Mouse (Mus musculus) intestine, embryonic 14.5 days (tissue): ENCODE measurements around the gene Mgrn1. TPM values are rescaled to one million over a fixed set of nuclear protein-coding genes. Genes with fewer than 3 reads are reported as not detected.

ENCODE experiments used
- ATAC-seq: fragments of 200-750 bp; cut with Nextera tagmentation; replicated peaks from 2 replicates; pipeline ENCODE4 v1.8.0; 2017; ENCODE audit warnings: low read depth, moderate number of reproducible peaks, moderate TSS enrichment, moderate library complexity; ENCODE audit not compliant: low FRiP score, low TSS enrichment
- DNase-seq: peaks from one replicate; pipeline ENCODE4 v3.0.0-alpha.2; 2018; ENCODE audit warnings: low spot score
- H3K27ac ChIP-seq: fragments of 300-500 bp; sonication (generic); 2 replicates; pipeline ENCODE4 v1.5.1; 2014; ENCODE audit warnings: low read depth, mild to moderate bottlenecking, control low read depth
- H3K27me3 ChIP-seq: fragments of 300-500 bp; sonication (generic); replicated peaks from 2 replicates; pipeline ENCODE4 v1.6.1; 2014; ENCODE audit warnings: low read length, control low read depth; ENCODE audit not compliant: control insufficient read depth, insufficient read depth
- H3K36me3 ChIP-seq: fragments of 300-500 bp; sonication (generic); 2 replicates; pipeline ENCODE4 v1.6.1; 2014; ENCODE audit warnings: low read length, control low read depth; ENCODE audit not compliant: control insufficient read depth, insufficient read depth
- H3K4me1 ChIP-seq: fragments of 300-500 bp; sonication (generic); replicated peaks from 2 replicates; pipeline ENCODE4 v1.6.1; 2014; ENCODE audit warnings: low read length, control low read depth, mixed read lengths; ENCODE audit not compliant: control insufficient read depth, insufficient read depth
- H3K4me2 ChIP-seq: fragments of 300-500 bp; sonication (generic); 2 replicates; pipeline ENCODE4 v1.6.1; 2014; ENCODE audit warnings: low read length
- H3K4me3 ChIP-seq: fragments of 300-500 bp; sonication (generic); 2 replicates; pipeline ENCODE4 v1.5.1; 2014; ENCODE audit warnings: low read depth, low read length, control low read depth, mixed read lengths
- H3K9ac ChIP-seq: fragments of 300-500 bp; sonication (generic); 2 replicates; pipeline ENCODE4 v1.6.1; 2014; ENCODE audit warnings: mild to moderate bottlenecking, low read length
- H3K9me3 ChIP-seq: fragments of 300-500 bp; sonication (generic); 2 replicates; pipeline ENCODE4 v1.6.1; 2016; ENCODE audit warnings: low read length, control low read depth; ENCODE audit not compliant: control insufficient read depth
- WGBS: fragments of 180-500 bp; shearing (Covaris S2); extraction: QIAGEN DNeasy Blood & Tissue Kit; methylation state at CpG from one replicate; pipeline ENCODE4 v1.1.7; 2014; 5-methylcytosine and 5-hydroxymethylcytosine counted together
- polyA plus RNA-seq: library from polyadenylated mRNA; unstranded; fragments of >200 nt; fragmentation: Nextera tagmentation; extraction: Ambion mirVana; gene quantifications from 2 replicates; pipeline ENCODE4 v1.2.1, GENCODE M21; 2014

Gene Mgrn1
- polyA plus RNA-seq, 1 experiment from 2014 or later = 87.6 TPM

DNA sequence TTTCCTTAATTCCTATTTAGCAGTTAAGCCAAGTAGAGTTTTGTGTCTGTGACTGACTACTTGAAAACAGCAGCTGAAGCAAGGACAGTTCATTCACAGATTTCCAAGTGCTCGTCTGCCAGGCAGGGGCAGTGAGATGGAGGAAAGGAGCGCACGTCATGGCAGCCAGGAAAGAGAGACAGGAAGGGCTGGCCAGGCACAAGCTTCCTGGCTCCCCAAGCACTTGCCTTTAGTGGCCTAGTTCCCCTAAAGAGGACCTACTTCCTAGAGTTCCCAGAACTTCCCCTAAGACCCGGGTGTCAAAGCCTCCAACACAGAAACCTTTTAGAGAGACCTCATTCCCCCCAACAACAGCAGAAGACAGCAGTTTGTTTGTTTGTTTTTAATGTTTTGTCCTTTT is 34.5 kb downstream of the Mgrn1 start:
- no peaks in the 10 kb centered on the region for H3K4me1 ChIP-seq
- peaks cover 74% of the 10 kb centered on the region for H3K36me3 ChIP-seq
- no peak overlapping the region for H3K27ac ChIP-seq
- 82% methylated on average over 4 of the region's 4 CpGs for WGBS
- H3K9ac ChIP-seq = no peak overlapping the region
- H3K4me2 ChIP-seq = no peak overlapping the region
- ATAC-seq (no peak), DNase-seq (no peak)
- H3K9me3 ChIP-seq = no peaks in the 10 kb centered on the region
- H3K4me3 ChIP-seq = no peak overlapping the region
- H3K27me3 ChIP-seq = no peaks in the 10 kb centered on the region

DNA sequence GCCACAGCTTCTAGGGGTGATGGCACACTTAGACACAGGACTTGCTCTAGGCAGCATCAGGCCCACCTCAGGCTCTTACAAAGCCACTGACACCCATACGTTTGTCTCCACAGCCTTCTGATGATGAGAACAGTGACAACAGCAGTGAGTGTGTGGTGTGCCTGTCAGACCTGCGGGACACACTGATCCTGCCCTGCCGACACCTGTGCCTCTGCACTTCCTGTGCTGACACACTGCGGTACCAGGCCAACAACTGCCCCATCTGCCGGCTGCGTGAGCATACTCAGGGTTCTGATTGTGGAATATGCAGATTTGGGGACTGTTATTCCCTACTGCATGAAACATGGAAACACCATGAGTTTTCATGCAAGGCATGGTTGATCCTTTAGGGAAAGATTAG is 36.4 kb downstream of the Mgrn1 start:
- Histone ChIP-seq H3K27me3 (no peaks in the 10 kb centered on the region), H3K27ac (no peak overlapping the region), H3K4me1 (no peaks in the 10 kb centered on the region), H3K36me3 (peaks cover 78% of the 10 kb centered on the region), H3K4me3 (no peak overlapping the region), H3K4me2 (no peak overlapping the region), H3K9me3 (no peaks in the 10 kb centered on the region), H3K9ac (no peak overlapping the region)
- DNase-seq (no peak), ATAC-seq (no peak)
- WGBS = 94% methylated on average over 6 of the region's 6 CpGs

DNA sequence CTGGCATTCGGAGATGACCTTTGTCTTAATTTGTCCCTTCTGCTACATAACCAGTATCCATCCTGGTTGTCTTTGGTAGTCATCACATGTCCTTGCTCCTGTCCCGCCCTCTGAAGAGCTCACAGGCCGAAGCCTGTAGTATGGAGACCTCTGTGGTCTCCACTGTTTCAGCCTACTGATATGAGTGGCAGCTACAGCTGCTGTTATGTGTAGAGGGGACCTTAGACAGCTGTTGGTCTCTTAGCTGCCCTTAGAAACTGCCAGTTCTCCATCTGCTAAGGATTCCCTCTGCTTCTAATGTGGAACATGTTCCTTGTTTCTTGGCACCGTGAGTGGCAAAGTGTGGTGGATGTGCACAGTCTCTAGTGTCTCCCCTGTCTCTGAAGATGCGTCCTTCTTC is 37.9 kb downstream of the Mgrn1 start:
- no peak overlapping the region for H3K4me2 ChIP-seq
- H3K27me3 ChIP-seq = no peaks in the 10 kb centered on the region
- H3K27ac ChIP-seq = no peak overlapping the region
- H3K36me3 ChIP-seq = peaks cover 85% of the 10 kb centered on the region
- H3K9ac ChIP-seq = no peak overlapping the region
- no peaks in the 10 kb centered on the region for H3K9me3 ChIP-seq
- no peak for ATAC-seq
- 90% methylated on average over 5 of the region's 5 CpGs for WGBS
- no peaks in the 10 kb centered on the region for H3K4me1 ChIP-seq
- H3K4me3 ChIP-seq = no peak overlapping the region
- no peak for DNase-seq

DNA sequence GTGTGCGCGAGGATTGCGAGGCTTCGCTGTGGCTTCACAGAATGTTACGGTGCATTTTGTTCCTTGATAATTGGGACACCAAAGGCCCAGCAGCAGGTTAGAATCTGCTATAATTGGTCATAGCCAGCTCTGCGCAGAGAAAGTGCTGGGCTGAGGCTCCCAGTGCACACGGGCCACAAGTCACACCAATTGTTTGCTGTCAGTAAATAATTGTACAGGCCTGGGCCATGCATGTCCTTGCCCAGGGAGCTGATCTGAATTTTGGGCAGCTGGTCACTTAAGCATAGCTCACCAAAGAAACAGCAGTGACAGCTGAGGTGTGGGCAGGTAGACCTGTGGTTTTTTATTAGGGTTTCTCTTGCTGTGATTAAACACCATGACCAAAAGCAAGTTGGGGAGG is 41.9 kb downstream of the Mgrn1 start:
- H3K9me3 ChIP-seq = no peaks in the 10 kb centered on the region
- no peak overlapping the region for H3K4me2 ChIP-seq
- WGBS = 91% methylated on average over 7 of the region's 7 CpGs
- no peak overlapping the region for H3K27ac ChIP-seq
- no peak overlapping the region for H3K4me3 ChIP-seq
- H3K36me3 ChIP-seq = peaks cover 95% of the 10 kb centered on the region
- ATAC-seq (no peak), DNase-seq (no peak)
- H3K9ac ChIP-seq = no peak overlapping the region
- H3K27me3 ChIP-seq = no peaks in the 10 kb centered on the region
- no peaks in the 10 kb centered on the region for H3K4me1 ChIP-seq

DNA sequence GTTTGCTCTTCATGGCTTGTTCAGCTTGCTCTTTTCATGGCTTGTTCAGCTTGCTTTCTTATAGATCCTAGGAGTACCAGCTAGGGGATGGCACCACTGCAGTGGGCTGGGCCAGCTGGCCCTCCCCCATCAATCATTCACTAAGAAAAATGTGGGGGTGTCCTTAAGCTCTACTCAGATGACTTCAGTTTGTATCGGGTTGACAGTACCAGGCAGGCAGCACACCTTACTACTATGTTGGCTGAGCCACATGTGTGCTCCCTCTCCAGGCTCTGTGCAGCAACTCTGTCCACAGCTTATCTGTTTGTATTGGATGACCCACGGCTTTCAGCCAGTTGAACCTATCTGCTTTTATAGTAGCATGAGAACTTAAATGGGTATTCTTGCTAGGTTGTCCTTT is 42.4 kb downstream of the Mgrn1 start:
- peaks cover 95% of the 10 kb centered on the region for H3K36me3 ChIP-seq
- ATAC-seq = no peak
- 77% methylated on average over 2 of the region's 2 CpGs for WGBS

DNA sequence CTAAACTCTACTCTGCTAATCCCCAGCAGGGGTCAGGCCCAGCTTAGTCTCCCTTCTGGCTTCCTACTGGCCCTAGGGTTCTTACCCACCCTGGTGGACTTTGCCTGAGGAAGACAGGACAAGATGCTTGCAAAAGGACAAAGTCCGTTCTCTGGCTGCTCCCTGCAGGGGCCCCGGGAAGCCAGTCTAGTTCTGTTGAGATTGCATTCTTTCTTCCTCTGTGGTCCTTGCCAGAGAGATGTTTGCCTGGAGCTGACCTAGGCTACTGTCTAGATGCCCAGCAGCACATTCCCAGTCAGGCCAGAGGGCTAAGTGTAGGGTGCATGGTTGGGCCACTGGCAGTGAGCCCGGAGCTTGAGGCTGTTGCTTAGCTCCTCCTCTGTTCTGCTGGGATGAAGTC is 46.4 kb downstream of the Mgrn1 start:
- 81% methylated on average over 3 of the region's 3 CpGs for WGBS
- ATAC-seq = no peak
- no peaks in the 10 kb centered on the region for H3K4me1 ChIP-seq
- H3K4me3 ChIP-seq = no peak overlapping the region
- no peak overlapping the region for H3K9ac ChIP-seq
- H3K9me3 ChIP-seq = no peaks in the 10 kb centered on the region
- no peak overlapping the region for H3K27ac ChIP-seq
- H3K4me2 ChIP-seq = no peak overlapping the region
- H3K36me3 ChIP-seq = peaks cover 91% of the 10 kb centered on the region
- H3K27me3 ChIP-seq = no peaks in the 10 kb centered on the region
- no peak for DNase-seq

More for the DNA sequence above, 42.4 kb downstream of the Mgrn1 start:
- no peak for DNase-seq
- Histone ChIP-seq H3K9me3 (no peaks in the 10 kb centered on the region), H3K27me3 (no peaks in the 10 kb centered on the region), H3K4me1 (no peaks in the 10 kb centered on the region), H3K4me3 (no peak overlapping the region), H3K27ac (no peak overlapping the region), H3K4me2 (no peak overlapping the region), H3K9ac (no peak overlapping the region)

DNA sequence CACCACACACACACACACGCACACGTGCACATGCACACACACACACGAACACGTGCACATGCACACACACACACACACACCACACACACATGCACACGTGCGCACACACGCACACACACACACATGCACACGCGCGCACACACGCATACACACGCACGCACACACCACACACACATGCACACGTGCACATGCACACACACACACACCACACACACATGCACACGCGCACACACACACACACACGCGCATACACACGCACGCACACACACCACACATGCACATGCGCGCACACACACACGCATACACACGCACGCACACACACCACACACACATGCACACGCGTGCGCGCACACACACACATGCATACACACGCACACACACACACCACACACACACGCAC is 49.4 kb downstream of the Mgrn1 start:
- Histone ChIP-seq H3K4me3 (no peak overlapping the region), H3K27me3 (no peaks in the 10 kb centered on the region), H3K27ac (no peak overlapping the region), H3K4me2 (no peak overlapping the region), H3K9ac (no peak overlapping the region), H3K9me3 (no peaks in the 10 kb centered on the region), H3K4me1 (peaks cover 8% of the 10 kb centered on the region; the same call in 1 of the 2 replicates), H3K36me3 (peaks cover 69% of the 10 kb centered on the region)
- DNase-seq (no peak), ATAC-seq (no peak)
- WGBS = 96% methylated on average over 31 of the region's 31 CpGs

DNA sequence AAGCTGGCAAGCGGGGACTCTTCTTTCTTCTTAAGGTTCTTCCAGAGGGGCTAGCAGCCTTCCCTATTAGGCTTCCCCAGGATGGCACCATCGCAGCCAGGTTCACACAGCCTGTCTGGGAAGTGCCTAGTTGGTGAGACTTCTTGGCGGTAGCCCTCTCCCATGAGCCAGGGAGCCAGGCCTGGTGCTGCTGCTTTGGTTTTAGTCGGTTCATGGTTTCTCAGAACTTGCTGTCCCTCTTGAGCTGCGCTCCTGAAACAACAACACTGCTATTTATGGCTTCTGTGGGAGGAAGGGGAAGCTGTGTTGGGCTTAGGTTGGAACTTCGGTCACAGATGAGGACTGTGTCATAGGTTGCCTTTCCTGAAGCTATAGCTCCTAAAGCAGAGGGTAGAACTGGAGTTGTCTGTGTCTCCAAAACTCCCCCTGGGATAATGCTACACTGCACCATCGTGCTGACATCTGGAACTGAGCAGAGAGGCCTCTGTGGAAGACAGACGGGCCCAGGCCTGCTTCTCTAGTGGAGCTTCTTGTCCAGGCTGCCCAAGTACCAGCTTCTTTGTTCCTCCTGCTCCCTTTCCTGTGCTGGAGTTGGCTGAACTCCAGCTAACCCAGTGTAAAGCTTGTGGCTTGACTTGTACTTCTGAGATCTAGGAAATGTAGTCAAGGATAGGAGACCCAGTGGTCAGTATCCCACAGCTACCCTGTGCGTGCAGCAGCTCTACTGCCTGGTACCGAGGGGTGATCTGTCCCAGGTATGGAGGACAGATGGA is 50.1 kb downstream of the Mgrn1 start:
- ATAC-seq (no peak), DNase-seq (no peak)
- H3K9ac ChIP-seq = no peak overlapping the region
- peaks cover 69% of the 10 kb centered on the region for H3K36me3 ChIP-seq
- no peak overlapping the region for H3K27ac ChIP-seq
- WGBS = 91% methylated on average over 10 of the region's 10 CpGs
- H3K4me3 ChIP-seq = no peak overlapping the region
- H3K4me2 ChIP-seq = no peak overlapping the region
- no peaks in the 10 kb centered on the region for H3K9me3 ChIP-seq
- no peaks in the 10 kb centered on the region for H3K27me3 ChIP-seq
- peaks cover 8% of the 10 kb centered on the region; the same call in 1 of the 2 replicates for H3K4me1 ChIP-seq
